Mouse (Mus musculus) heart, adult 8-10 months (tissue): ENCODE results near the gene Col11a2. TPM values are rescaled to one million over a fixed set of nuclear protein-coding genes. Genes with fewer than 3 reads are reported as not detected.
A peak's percentile ranks its signal among the peaks of the same experiment; 100 is the strongest.
"Not testable (repeated sequence)": the region's sequence is repeated elsewhere in the genome, so short reads cannot be mapped to it uniquely, and the experiment has no call there.

Experiments used
- DNase-seq: peaks from one replicate; pipeline ENCODE4 v3.0.0; 2022; ENCODE audit warnings: low spot score
- total RNA-seq, 4 experiments: library from RNA; stranded (reverse); gene quantifications; 2 replicates each; pipeline ENCODE4 v1.2.4; 2022

Col11a2 gene
- 1 to 10 TPM in 3 of 4 experiments, under 1 TPM in 1; 0.87 to 1.3 (median 1.2) TPM for total RNA-seq

- DNase-seq: no peak
These were observed at the start of gene Col11a2 for GRCm38 (mm10) chr17:34038878-34039561. Gene Col11a2, plus strand, starts transcription at chr17:34039437.

GRCm38 (mm10) chr17:33991788-33992664 is 47.2 kb upstream of the Col11a2 start:
- peak; percentile 51 for DNase-seq

- no peak for DNase-seq
These were observed 44.3 kb upstream of the Col11a2 start for GRCm38 (mm10) chr17:33994959-33995358.

- DNase-seq: no peak
These were observed 43.6 kb upstream of the Col11a2 start for GRCm38 (mm10) chr17:33995651-33996050.

GRCm38 (mm10) chr17:33997025-33997424 is 42.2 kb upstream of the Col11a2 start:
- DNase-seq: not testable (repeated sequence)

GRCm38 (mm10) chr17:33998697-33999096 is 40.5 kb upstream of the Col11a2 start:
- DNase-seq: not testable (repeated sequence)

- no peak for DNase-seq
These were observed 39.7 kb upstream of the Col11a2 start for GRCm38 (mm10) chr17:33999341-34000149.

- peak; percentile 96 for DNase-seq
These were observed 39.1 kb upstream of the Col11a2 start, which contains the start of gene H2-K1 for GRCm38 (mm10) chr17:34000150-34000537. Gene H2-K1, minus strand, starts transcription at chr17:34000347.

GRCm38 (mm10) chr17:34000796-34001195 is 38.4 kb upstream of the Col11a2 start:
- not testable (repeated sequence) for DNase-seq

GRCm38 (mm10) chr17:34003426-34003825 is 35.8 kb upstream of the Col11a2 start:
- DNase-seq: no peak

- no peak for DNase-seq
These were observed 32.7 kb upstream of the Col11a2 start for GRCm38 (mm10) chr17:34006570-34006969.

GRCm38 (mm10) chr17:34010156-34010555 is 29.1 kb upstream of the Col11a2 start:
- no peak for DNase-seq

- no peak for DNase-seq
These were observed 25.8 kb upstream of the Col11a2 start for GRCm38 (mm10) chr17:34013436-34013835.

- no peak for DNase-seq
These were observed 17.5 kb upstream of the Col11a2 start for GRCm38 (mm10) chr17:34021539-34022413.

GRCm38 (mm10) chr17:34022414-34022783 is 16.8 kb upstream of the Col11a2 start:
- DNase-seq: no peak

- no peak for DNase-seq
These were observed 16.2 kb upstream of the Col11a2 start for GRCm38 (mm10) chr17:34022987-34023386.

- DNase-seq: no peak
These were observed 15.6 kb upstream of the Col11a2 start for GRCm38 (mm10) chr17:34023678-34024077.

GRCm38 (mm10) chr17:34024317-34024821 is 14.9 kb upstream of the Col11a2 start, which contains the start of gene Ring1:
Gene Ring1, minus strand, starts transcription at chr17:34024680.
- peak; percentile 80 for DNase-seq

GRCm38 (mm10) chr17:34024861-34025755 is 14.1 kb upstream of the Col11a2 start:
- DNase-seq: no peak
